7 mouse cellular contexts compared by ENCODE assay signal in the genomic region with DNA sequence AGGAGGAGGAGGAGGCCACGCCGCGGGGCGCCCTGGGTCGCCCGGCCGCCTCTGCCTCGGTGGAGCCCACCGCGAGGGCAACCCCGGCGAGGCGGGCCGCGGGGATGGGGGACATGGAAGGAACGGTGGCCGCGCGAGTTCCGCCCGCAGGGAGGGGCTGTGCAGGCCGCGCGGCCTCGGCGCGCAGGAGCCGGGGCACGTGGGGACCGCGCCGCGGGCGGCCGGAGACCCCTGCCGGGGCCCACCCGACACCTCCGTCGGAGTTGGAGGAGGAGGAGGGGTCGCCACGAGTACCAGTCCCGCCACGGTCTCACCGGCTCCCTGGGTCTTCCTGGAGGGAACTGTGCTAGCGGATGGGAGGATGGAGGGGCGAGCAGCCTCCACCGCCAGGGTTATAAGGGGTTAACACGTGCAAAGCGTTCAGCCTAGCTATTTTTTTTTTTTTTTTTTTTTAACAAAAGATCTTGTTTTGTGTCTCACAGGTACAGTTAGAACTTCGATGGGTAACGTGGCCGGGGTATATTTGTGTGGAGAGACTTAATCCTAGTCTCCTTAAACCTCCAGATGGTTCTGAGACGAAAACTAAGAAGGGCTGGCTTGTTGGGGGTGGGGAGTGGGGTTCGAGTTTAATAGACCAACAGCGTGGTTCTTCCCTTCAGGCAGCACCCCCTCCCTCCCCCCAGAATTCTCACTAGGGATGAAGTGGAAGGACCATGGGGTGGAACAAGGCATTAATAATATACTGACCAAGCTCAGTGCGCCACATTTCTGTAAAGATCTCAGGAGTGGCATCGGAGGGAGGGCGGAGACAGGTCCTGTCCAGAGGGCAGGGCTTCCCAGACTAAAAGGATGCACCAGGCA. TPM values are rescaled to one million over a fixed set of nuclear protein-coding genes. Genes with fewer than 3 reads are reported as not detected.
DNase-seq lines count a peak whose midpoint lies in the region; ATAC-seq lines count a peak whose summit lies in the region.

No protein-coding gene starts in this region.

- H3K36me3 ChIP-seq in forebrain, embryonic 11.5 days (ENCODE audit: control insufficient read depth, insufficient read depth, low read length), result no peaks in the 10 kb centered on the region
- peaks cover 25% of the 10 kb centered on the region for H3K36me3 ChIP-seq in hindbrain, embryonic 10.5 days

- H3K4me3 ChIP-seq in forebrain, embryonic 11.5 days (ENCODE audit: low read depth, low read length), result peak overlapping the region; percentile 96
- H3K4me3 ChIP-seq in hindbrain, embryonic 10.5 days, result peak overlapping the region; percentile 96

- WGBS in forebrain, embryonic 11.5 days, result under 1% methylated on average over 35 of the region's 58 CpGs
- under 1% methylated on average over 58 of the region's 58 CpGs for WGBS in hindbrain, embryonic 10.5 days

- peak overlapping the region; percentile 66 for H3K4me2 ChIP-seq in forebrain, embryonic 11.5 days (ENCODE audit: low read depth, low read length, severe bottlenecking)

- DNase-seq in Muller cell, postnatal 12 days (ENCODE audit: inconsistent ontology term), result peak; percentile 59
- DNase-seq in c-Kit-positive CD71-positive TER-119-positive erythroid progenitor cells, embryonic 14.5 days (ENCODE audit: low spot score), result peak; percentile 43
- DNase-seq in forebrain, embryonic 11.5 days (ENCODE audit: low spot score), result peak; percentile 83
- DNase-seq in hindbrain, embryonic 10.5 days (ENCODE audit: low spot score), result peak; percentile 75
- DNase-seq in layer of hippocampus, adult 9-11 months, result peak; percentile 35
- peak; percentile 67 to 69 for DNase-seq in lung, postnatal 4 days
- DNase-seq in right cerebral cortex, adult 18-20 months, result peak; percentile 22

- peak overlapping the region; percentile 99 for H3K9ac ChIP-seq in forebrain, embryonic 11.5 days (ENCODE audit: low read length)

- H3K27me3 ChIP-seq in forebrain, embryonic 11.5 days (ENCODE audit: control insufficient read depth, insufficient read depth, low read length), result no peaks in the 10 kb centered on the region
- no peaks in the 10 kb centered on the region for H3K27me3 ChIP-seq in hindbrain, embryonic 10.5 days (ENCODE audit: insufficient read depth, poor library complexity, severe bottlenecking)

- peaks cover 2% of the 10 kb centered on the region; the same call in 1 of the 2 replicates for H3K4me1 ChIP-seq in forebrain, embryonic 11.5 days (replicated peaks; ENCODE audit: control insufficient read depth, insufficient read depth, low read length)
- H3K4me1 ChIP-seq in hindbrain, embryonic 10.5 days (replicated peaks), result peaks cover 41% of the 10 kb centered on the region

- H3K27ac ChIP-seq in forebrain, embryonic 11.5 days (ENCODE audit: low read depth, low read length), result peak overlapping the region; percentile 95
- H3K27ac ChIP-seq in hindbrain, embryonic 10.5 days, result peak overlapping the region; percentile 99

- H3K9me3 ChIP-seq in forebrain, embryonic 11.5 days (ENCODE audit: control insufficient read depth, low read length), result no peaks in the 10 kb centered on the region
- no peaks in the 10 kb centered on the region for H3K9me3 ChIP-seq in hindbrain, embryonic 10.5 days

- peak; percentile 76 for ATAC-seq in forebrain, embryonic 11.5 days (replicated peaks; ENCODE audit: low FRiP score)

RNA-seq across cellular contexts. Expression of gene Nap1l1, which starts 0.7 kb away (rescaled TPM):
- 399 and 441 TPM in 2 replicates for polyA plus RNA-seq in forebrain, embryonic 11.5 days (2014; fragmentation: Nextera tagmentation; extraction: Ambion mirVana)
- 256 and 361 TPM in 2 replicates for polyA plus RNA-seq in hindbrain, embryonic 10.5 days (2016; fragmentation: Nextera tagmentation; extraction: Ambion mirVana)

RNA-seq across cellular contexts. Expression of gene Phlda1, which starts 32.3 kb away (rescaled TPM):
- 12.5 and 13.1 TPM in 2 replicates for polyA plus RNA-seq in forebrain, embryonic 11.5 days (2014; fragmentation: Nextera tagmentation; extraction: Ambion mirVana)
- 36.9 and 41.1 TPM in 2 replicates for polyA plus RNA-seq in hindbrain, embryonic 10.5 days (2016; fragmentation: Nextera tagmentation; extraction: Ambion mirVana)

Comparison
In these comparisons a context has a peak if more than half of its experiments do, and no peak if none do; other contexts are left out.
1. Peak in every context shown above with its lines: DNase-seq, ATAC-seq, H3K4me3 ChIP-seq and H3K27ac ChIP-seq.
2. DNase-seq: peak in every context shown above with its lines; median percentile 83 in forebrain, embryonic 11.5 days; 75 in hindbrain, embryonic 10.5 days; 68 in lung, postnatal 4 days; 59 in Muller cell, postnatal 12 days; 43 in c-Kit-positive CD71-positive TER-119-positive erythroid progenitor cells, embryonic 14.5 days; 35 in layer of hippocampus, adult 9-11 months; 22 in right cerebral cortex, adult 18-20 months.